Mouse (Mus musculus): ENCODE measurements around the gene Ano7.

- no peak for TF ChIP-seq CTCF (IDR thresholded peaks at IDR 0.05; ENCODE audit: insufficient read depth, low read depth, low read length)
- TF ChIP-seq POLR2A (IDR thresholded peaks at IDR 0.05; ENCODE audit: insufficient read depth, low read depth, low read length): no peak
These were observed at the start of gene Ano7 for GRCm38 (mm10) chr1:93373665-93374064.

All from olfactory bulb, adult 2 months (tissue).